Mouse (Mus musculus): Measurements from ENCODE around the gene Krtap9-3.
"Not testable (repeated sequence)": the region's sequence is repeated elsewhere in the genome, so short reads cannot be mapped to it uniquely, and the experiment has no call there.

Krtap9-3 gene

GRCm38 (mm10) chr11:99597742-99598141 lies at the start of gene Krtap9-3:
Gene Krtap9-3 (minus strand): TSS chr11:99598105.
- H3K36me3 ChIP-seq (ENCODE audit: control insufficient read depth, insufficient read depth, low read length, poor library complexity, severe bottlenecking); H3K27me3 ChIP-seq (ENCODE audit: control insufficient read depth, insufficient read depth, low read length, poor library complexity, severe bottlenecking); DNase-seq (ENCODE audit: low read depth, low spot score): not testable (repeated sequence)

DNA sequence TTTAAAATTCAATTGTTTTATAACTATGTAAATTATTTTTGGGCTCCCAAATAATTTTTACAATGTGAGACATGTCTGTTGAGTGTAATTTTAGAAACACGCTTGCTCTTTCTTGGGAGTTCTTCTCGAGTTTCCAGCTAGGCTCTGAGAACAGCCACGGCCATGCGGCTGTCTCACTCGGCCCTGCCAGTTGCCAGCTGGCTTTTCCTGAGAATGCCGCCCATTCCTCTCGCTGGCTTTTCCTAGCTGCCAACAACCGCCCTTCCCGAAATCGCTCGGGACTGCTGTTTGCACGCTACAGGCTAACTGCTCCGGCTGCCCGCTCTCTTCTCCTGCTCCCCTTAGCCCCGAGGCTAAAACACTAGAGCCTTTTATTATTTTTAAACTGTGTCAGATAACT lies 48.5 kb upstream of the Krtap9-3 start:
- DNase-seq (ENCODE audit: low read depth, low spot score) = no peak
- no peaks in the 10 kb centered on the region for H3K36me3 ChIP-seq (ENCODE audit: control insufficient read depth, insufficient read depth, low read length, poor library complexity, severe bottlenecking)
- no peaks in the 10 kb centered on the region for H3K27me3 ChIP-seq (ENCODE audit: control insufficient read depth, insufficient read depth, low read length, poor library complexity, severe bottlenecking)

- Histone ChIP-seq H3K27me3 (ENCODE audit: control insufficient read depth, insufficient read depth, low read length, poor library complexity, severe bottlenecking) (no peaks in the 10 kb centered on the region), H3K36me3 (ENCODE audit: control insufficient read depth, insufficient read depth, low read length, poor library complexity, severe bottlenecking) (no peaks in the 10 kb centered on the region)
- DNase-seq (ENCODE audit: low read depth, low spot score) = no peak
Measured at GRCm38 (mm10) chr11:99644351-99644750, 46.4 kb upstream of the Krtap9-3 start.

- DNase-seq (ENCODE audit: low read depth, low spot score); H3K27me3 ChIP-seq (ENCODE audit: control insufficient read depth, insufficient read depth, low read length, poor library complexity, severe bottlenecking): not testable (repeated sequence)
Measured at GRCm38 (mm10) chr11:99643635-99644139, 45.8 kb upstream of the Krtap9-3 start, which contains the start of gene Krtap4-7. Gene Krtap4-7 (minus strand): TSS chr11:99644089.

DNA sequence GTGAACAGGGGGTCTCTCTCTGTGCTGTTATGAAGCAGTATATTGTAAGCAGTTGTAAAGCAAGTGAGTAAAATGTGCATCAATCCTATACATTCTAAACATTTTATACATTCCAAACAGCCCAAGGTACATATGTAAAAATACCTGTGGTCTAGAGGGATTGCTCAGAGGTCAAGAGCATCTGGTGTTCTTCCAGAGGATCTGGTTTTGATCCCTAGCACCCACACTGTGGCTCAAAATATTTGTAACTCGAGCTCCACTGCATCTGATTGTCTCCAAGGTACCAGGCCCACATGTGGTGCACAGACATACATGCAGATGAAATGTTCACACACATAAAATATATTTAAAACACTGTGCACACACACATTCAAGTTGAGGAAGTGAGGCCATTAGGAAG lies 43.0 kb upstream of the Krtap9-3 start:
- no peaks in the 10 kb centered on the region for H3K27me3 ChIP-seq (ENCODE audit: control insufficient read depth, insufficient read depth, low read length, poor library complexity, severe bottlenecking)
- no peak for DNase-seq (ENCODE audit: low read depth, low spot score)
- no peaks in the 10 kb centered on the region for H3K36me3 ChIP-seq (ENCODE audit: control insufficient read depth, insufficient read depth, low read length, poor library complexity, severe bottlenecking)

More at GRCm38 (mm10) chr11:99643635-99644139, 45.8 kb upstream of the Krtap9-3 start, which contains the start of gene Krtap4-7:
- not testable (repeated sequence) for H3K36me3 ChIP-seq (ENCODE audit: control insufficient read depth, insufficient read depth, low read length, poor library complexity, severe bottlenecking)

DNA sequence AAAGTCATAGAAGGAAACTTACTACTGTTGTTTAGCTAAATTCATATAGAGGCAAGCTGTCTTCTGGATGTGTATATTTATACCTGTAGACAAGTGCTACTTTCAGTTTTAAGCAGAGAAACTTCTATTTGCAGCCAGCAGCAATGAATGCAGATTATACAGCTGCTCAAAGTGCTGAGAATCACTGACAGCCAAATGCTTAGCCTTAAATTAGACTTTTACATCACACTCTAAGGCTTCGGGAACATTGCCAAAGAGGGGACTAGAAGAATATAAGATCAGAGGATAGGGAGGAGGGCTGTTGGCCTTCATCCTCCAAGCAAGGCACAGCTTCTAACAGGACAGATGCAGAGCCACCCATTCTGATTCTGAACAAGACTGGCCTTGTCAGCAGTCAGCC lies 39.2 kb upstream of the Krtap9-3 start:
- no peak for DNase-seq (ENCODE audit: low read depth, low spot score)
- Histone ChIP-seq H3K36me3 (ENCODE audit: control insufficient read depth, insufficient read depth, low read length, poor library complexity, severe bottlenecking) (no peaks in the 10 kb centered on the region), H3K27me3 (ENCODE audit: control insufficient read depth, insufficient read depth, low read length, poor library complexity, severe bottlenecking) (no peaks in the 10 kb centered on the region)

DNA sequence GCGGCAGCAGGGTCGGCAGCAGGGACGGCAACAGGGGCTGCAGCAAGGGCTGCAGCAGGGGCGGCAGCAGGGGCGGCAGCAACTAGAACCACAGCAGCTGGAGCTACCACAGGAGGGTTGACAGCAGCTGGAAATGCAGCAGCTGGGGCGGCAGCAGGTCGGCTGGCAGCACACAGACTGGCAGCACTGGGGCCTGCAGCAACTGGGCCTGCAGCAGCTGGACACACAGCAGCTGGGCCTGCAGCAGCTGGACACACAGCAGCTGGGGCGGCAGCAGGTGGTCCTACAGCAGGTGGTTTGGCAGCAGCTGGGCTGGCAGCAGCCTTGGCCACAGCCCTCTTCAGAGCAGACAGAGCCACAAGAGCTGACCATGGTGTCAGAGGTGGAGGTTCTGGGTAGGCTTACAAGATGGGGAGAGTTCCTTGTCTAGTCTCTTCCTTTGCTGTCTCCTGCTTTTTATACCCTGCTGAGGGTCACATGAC lies 36.8 kb upstream of the Krtap9-3 start, which contains the start of gene Krtap4-2:
Krtap4-2 (minus strand) TSS at position 432 of the 482 bp plus-strand sequence.
- no peaks in the 10 kb centered on the region for H3K27me3 ChIP-seq (ENCODE audit: control insufficient read depth, insufficient read depth, low read length, poor library complexity, severe bottlenecking)
- no peak for DNase-seq (ENCODE audit: low read depth, low spot score)
- no peaks in the 10 kb centered on the region for H3K36me3 ChIP-seq (ENCODE audit: control insufficient read depth, insufficient read depth, low read length, poor library complexity, severe bottlenecking)

DNA sequence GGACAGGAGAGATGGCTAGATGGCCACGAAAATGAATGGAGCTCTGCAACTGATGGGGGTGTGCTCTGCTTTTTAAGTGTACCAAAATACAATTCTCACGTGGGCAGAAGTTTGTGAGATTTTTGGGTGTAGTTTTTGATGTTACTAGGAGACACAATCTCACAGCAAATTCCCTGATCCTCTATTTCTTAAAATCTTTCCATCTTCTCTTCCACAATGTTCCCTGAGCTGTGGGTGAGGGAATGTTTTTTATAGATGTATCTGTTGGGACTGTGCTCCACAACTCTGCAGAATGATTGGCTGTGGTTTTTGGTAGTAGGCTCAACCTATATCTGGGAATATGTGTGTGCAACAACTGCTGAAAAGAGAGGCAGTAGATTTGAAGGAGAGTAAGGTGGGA lies 35.4 kb upstream of the Krtap9-3 start:
- DNase-seq (ENCODE audit: low read depth, low spot score) = no peak
- Histone ChIP-seq H3K36me3 (ENCODE audit: control insufficient read depth, insufficient read depth, low read length, poor library complexity, severe bottlenecking) (no peaks in the 10 kb centered on the region), H3K27me3 (ENCODE audit: control insufficient read depth, insufficient read depth, low read length, poor library complexity, severe bottlenecking) (no peaks in the 10 kb centered on the region)

- H3K27me3 ChIP-seq (ENCODE audit: control insufficient read depth, insufficient read depth, low read length, poor library complexity, severe bottlenecking) = no peaks in the 10 kb centered on the region
- no peak for DNase-seq (ENCODE audit: low read depth, low spot score)
- no peaks in the 10 kb centered on the region for H3K36me3 ChIP-seq (ENCODE audit: control insufficient read depth, insufficient read depth, low read length, poor library complexity, severe bottlenecking)
Measured at GRCm38 (mm10) chr11:99630890-99631289, 33.0 kb upstream of the Krtap9-3 start.

GRCm38 (mm10) chr11:99628138-99628537 lies 30.2 kb upstream of the Krtap9-3 start, which contains the start of gene Krtap4-1:
Gene Krtap4-1 (minus strand): TSS chr11:99628238.
- H3K27me3 ChIP-seq (ENCODE audit: control insufficient read depth, insufficient read depth, low read length, poor library complexity, severe bottlenecking) = no peaks in the 10 kb centered on the region; the same call in 1 of the 2 replicates
- H3K36me3 ChIP-seq (ENCODE audit: control insufficient read depth, insufficient read depth, low read length, poor library complexity, severe bottlenecking) = no peaks in the 10 kb centered on the region
- DNase-seq (ENCODE audit: low read depth, low spot score) = no peak

- Histone ChIP-seq H3K27me3 (ENCODE audit: control insufficient read depth, insufficient read depth, low read length, poor library complexity, severe bottlenecking) (no peaks in the 10 kb centered on the region; the same call in 1 of the 2 replicates), H3K36me3 (ENCODE audit: control insufficient read depth, insufficient read depth, low read length, poor library complexity, severe bottlenecking) (no peaks in the 10 kb centered on the region)
- DNase-seq (ENCODE audit: low read depth, low spot score) = no peak
Measured at GRCm38 (mm10) chr11:99620335-99620734, 22.4 kb upstream of the Krtap9-3 start, which contains the start of gene Gm11562. Gene Gm11562 (minus strand): TSS chr11:99620435.

DNA sequence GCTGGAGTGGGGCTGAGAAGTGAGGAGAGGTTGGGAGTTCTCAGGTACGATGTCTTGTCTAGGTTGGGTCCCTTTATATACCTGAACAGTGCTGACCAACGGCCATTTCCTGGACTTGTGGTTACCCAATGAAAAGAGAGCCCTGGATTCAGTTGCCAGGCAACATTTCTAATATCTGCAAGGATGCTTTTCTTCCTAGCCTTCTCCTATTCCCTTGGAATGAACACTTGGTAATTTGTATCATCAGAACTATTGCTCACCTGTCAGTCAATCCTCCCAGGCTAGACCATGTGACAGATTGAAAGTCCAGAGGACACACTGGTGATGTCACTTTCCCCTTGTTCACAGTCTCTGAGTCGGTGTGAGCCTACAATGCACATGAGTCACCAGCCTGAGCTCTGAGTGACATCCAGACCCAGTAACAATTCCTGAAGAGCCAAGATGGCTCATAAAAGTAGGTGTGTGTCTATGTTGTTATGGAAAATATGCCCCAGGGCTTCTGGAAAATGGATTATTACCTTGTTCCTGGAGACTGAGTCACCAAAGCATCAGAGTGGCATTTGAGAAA lies 17.0 kb upstream of the Krtap9-3 start, which contains the start of gene Krtap2-4:
Krtap2-4 (minus strand) TSS at position 51 of the 568 bp plus-strand sequence.
- DNase-seq (ENCODE audit: low read depth, low spot score) = no peak
- H3K27me3 ChIP-seq (ENCODE audit: control insufficient read depth, insufficient read depth, low read length, poor library complexity, severe bottlenecking) = no peaks in the 10 kb centered on the region
- no peaks in the 10 kb centered on the region for H3K36me3 ChIP-seq (ENCODE audit: control insufficient read depth, insufficient read depth, low read length, poor library complexity, severe bottlenecking)

GRCm38 (mm10) chr11:99610089-99610488 lies 12.2 kb upstream of the Krtap9-3 start, which contains the start of gene Gm11937:
Gene Gm11937 (minus strand): TSS chr11:99610189.
- H3K27me3 ChIP-seq (ENCODE audit: control insufficient read depth, insufficient read depth, low read length, poor library complexity, severe bottlenecking); DNase-seq (ENCODE audit: low read depth, low spot score); H3K36me3 ChIP-seq (ENCODE audit: control insufficient read depth, insufficient read depth, low read length, poor library complexity, severe bottlenecking): not testable (repeated sequence)

DNA sequence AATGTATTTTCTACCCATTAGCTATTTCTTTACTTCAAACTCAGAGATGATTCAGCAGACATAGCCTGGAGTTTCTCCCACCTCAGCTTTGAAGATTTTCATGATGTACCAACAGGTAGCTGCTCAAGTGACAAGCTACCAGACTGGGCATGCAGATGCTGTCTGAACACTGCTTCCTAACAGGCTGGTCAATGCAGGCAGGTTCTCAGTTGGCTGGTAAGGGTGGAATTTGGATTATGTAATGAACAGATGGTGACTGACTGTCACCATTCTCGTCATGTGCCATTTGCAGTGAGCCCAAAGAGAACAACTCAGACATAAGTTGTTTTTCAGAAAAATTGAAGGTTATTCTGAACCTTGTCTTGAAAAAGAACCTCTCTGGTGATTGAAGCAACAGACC lies 11.2 kb upstream of the Krtap9-3 start:
- Histone ChIP-seq H3K36me3 (ENCODE audit: control insufficient read depth, insufficient read depth, low read length, poor library complexity, severe bottlenecking) (no peaks in the 10 kb centered on the region), H3K27me3 (ENCODE audit: control insufficient read depth, insufficient read depth, low read length, poor library complexity, severe bottlenecking) (no peaks in the 10 kb centered on the region)

DNA sequence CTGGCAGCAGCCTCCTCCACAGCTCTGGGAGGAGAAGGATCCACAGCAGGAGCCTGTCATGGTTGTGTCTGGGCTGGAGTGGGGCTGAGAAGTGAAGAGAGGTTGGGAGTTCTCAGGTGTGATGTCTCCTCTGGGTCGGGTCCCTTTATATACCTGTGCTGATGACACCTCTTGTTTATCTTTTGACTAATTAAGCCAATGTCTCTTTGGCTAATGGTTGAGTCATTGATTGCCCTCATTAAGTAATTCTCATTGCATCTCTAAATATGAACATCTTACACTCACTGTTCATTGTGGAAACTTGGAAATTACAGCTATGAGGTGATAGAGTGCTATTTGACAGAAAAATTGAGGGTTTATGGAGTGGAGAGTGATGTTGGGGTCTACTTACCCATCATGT lies 5.3 kb upstream of the Krtap9-3 start, which contains the start of gene Gm11938:
Gm11938 (minus strand) TSS at position 101 of the 400 bp plus-strand sequence.
- DNase-seq (ENCODE audit: low read depth, low spot score); H3K27me3 ChIP-seq (ENCODE audit: control insufficient read depth, insufficient read depth, low read length, poor library complexity, severe bottlenecking); H3K36me3 ChIP-seq (ENCODE audit: control insufficient read depth, insufficient read depth, low read length, poor library complexity, severe bottlenecking): not testable (repeated sequence)

More for the DNA sequence above, 11.2 kb upstream of the Krtap9-3 start:
- no peak for DNase-seq (ENCODE audit: low read depth, low spot score)
